Mouse (Mus musculus) kidney, embryonic 14.5 days (tissue): ENCODE results near the gene Tgm3. TPM values are rescaled to one million over a fixed set of nuclear protein-coding genes. Genes with fewer than 3 reads are reported as not detected.

ENCODE experiments used
- ATAC-seq: fragments of 200-750 bp; cut with Nextera tagmentation; 2 replicates; pipeline ENCODE4 v1.8.0; 2017; ENCODE audit warnings: moderate number of reproducible peaks, mild to moderate bottlenecking, moderate TSS enrichment, moderate library complexity; ENCODE audit not compliant: low FRiP score, low TSS enrichment
- H3K27ac ChIP-seq: fragments of 300-500 bp; sonication (generic); 2 replicates; pipeline ENCODE4 v1.5.1; 2014; ENCODE audit warnings: low read depth, mild to moderate bottlenecking, low read length, moderate library complexity, mixed read lengths
- H3K27me3 ChIP-seq: fragments of 300-500 bp; sonication (generic); 2 replicates; pipeline ENCODE4 v1.6.1; 2014; ENCODE audit warnings: mild to moderate bottlenecking, low read length; ENCODE audit not compliant: control insufficient read depth, insufficient read depth
- H3K36me3 ChIP-seq: fragments of 300-500 bp; sonication (generic); 2 replicates; pipeline ENCODE4 v1.6.1; 2014; ENCODE audit warnings: low read length, mixed read lengths; ENCODE audit not compliant: control insufficient read depth, insufficient read depth
- H3K4me1 ChIP-seq: fragments of 300-500 bp; sonication (generic); 2 replicates; pipeline ENCODE4 v1.6.1; 2014; ENCODE audit warnings: low read length, mixed read lengths; ENCODE audit not compliant: control insufficient read depth, insufficient read depth
- H3K4me2 ChIP-seq: fragments of 300-500 bp; sonication (generic); replicated peaks from 2 replicates; pipeline ENCODE4 v1.6.1; 2014; ENCODE audit warnings: low read depth, mild to moderate bottlenecking, low read length
- H3K4me3 ChIP-seq: fragments of 300-500 bp; sonication (generic); 2 replicates; pipeline ENCODE4 v1.5.1; 2014; ENCODE audit warnings: mild to moderate bottlenecking, low read length
- H3K9ac ChIP-seq: fragments of 300-500 bp; sonication (generic); 2 replicates; pipeline ENCODE4 v1.6.1; 2014; ENCODE audit warnings: low read depth, mild to moderate bottlenecking, low read length, moderate library complexity
- H3K9me3 ChIP-seq: fragments of 300-500 bp; sonication (generic); 2 replicates; pipeline ENCODE4 v1.6.1; 2016; ENCODE audit warnings: low read length; ENCODE audit not compliant: control insufficient read depth
- WGBS: fragments of 180-500 bp; shearing (Covaris S2); extraction: QIAGEN DNeasy Blood & Tissue Kit; methylation state at CpG from one replicate; pipeline ENCODE4 v1.1.7; 2014; 5-methylcytosine and 5-hydroxymethylcytosine counted together
- microRNA-seq: library from miRNA; unstranded; fragments of <30 nt; microRNA quantifications from one replicate; pipeline ENCODE4, GENCODE M21; 2016
- polyA plus RNA-seq: library from polyadenylated mRNA; unstranded; fragments of >200 nt; fragmentation: Nextera tagmentation; extraction: Ambion mirVana; gene quantifications from 2 replicates; pipeline ENCODE4 v1.2.1, GENCODE M21; 2014

The Tgm3 gene
- polyA plus RNA-seq, 1 experiment from 2014 or later: not detected

DNA sequence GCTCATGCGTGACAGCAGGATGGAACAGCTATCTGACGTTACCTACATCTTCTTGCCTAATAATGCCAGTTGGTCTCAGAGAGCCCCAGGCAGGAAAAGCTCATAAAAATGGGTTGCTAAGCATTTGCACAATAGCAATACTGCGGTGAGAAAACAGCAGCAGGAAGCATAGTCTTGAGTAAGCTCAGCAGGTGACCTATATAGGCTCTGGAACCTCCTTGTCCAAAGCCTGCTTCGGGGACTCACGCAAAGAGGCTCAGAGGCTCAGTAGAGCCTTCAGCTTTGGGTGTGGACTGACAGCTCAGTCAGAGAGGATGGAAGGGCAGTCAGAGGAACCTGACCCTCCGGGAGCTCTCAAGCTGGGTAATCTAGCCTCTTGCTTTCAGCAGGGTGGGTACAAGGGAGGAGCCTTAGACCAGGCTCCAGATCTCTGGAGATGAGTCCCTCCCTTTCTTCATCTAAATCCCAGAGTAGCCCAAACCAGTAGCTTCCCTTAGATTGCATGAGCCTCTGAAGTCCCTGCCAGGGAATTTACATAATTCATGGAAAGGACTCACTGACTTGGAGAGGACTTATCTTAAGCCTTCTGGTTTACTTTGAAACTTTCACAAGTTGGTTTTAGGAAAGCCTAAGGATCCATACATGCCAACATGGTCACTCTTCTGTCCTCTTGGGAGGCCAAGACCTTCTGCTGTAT is 28.2 kb downstream of the Tgm3 start:
- Histone ChIP-seq H3K27me3 (no peaks in the 10 kb centered on the region), H3K9ac (no peak overlapping the region), H3K36me3 (no peaks in the 10 kb centered on the region), H3K9me3 (no peaks in the 10 kb centered on the region), H3K4me2 (no peak overlapping the region), H3K27ac (no peak overlapping the region), H3K4me1 (no peaks in the 10 kb centered on the region), H3K4me3 (no peak overlapping the region)
- no peak for ATAC-seq
- WGBS: 74% methylated on average over 6 of the region's 6 CpGs

DNA sequence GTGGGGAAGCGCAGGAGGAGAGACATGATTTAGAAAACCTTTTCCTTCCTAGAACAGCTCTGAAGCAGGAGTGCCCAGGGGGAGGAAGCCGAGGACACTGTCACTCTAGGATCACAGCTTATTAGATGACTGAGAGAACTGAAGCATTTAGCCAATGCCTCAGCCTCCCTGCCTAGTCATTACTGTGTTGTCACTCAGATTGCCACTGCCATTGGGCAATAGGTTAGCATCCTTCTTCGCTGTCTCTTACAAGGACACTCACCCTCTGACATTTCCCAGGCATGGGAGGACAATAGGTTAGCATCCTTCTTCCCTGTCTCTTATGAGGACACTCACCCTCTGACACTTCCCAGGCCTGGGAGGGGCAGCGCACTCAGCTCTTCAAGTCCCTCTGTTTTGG is 31.7 kb downstream of the Tgm3 start:
- H3K9me3 ChIP-seq: no peaks in the 10 kb centered on the region
- no peaks in the 10 kb centered on the region for H3K27me3 ChIP-seq
- no peaks in the 10 kb centered on the region for H3K4me1 ChIP-seq
- H3K27ac ChIP-seq: no peak overlapping the region
- no peak overlapping the region for H3K9ac ChIP-seq
- WGBS: 81% methylated on average over 4 of the region's 4 CpGs
- H3K4me3 ChIP-seq: no peak overlapping the region
- H3K4me2 ChIP-seq: no peak overlapping the region
- ATAC-seq: no peak
- no peaks in the 10 kb centered on the region for H3K36me3 ChIP-seq

DNA sequence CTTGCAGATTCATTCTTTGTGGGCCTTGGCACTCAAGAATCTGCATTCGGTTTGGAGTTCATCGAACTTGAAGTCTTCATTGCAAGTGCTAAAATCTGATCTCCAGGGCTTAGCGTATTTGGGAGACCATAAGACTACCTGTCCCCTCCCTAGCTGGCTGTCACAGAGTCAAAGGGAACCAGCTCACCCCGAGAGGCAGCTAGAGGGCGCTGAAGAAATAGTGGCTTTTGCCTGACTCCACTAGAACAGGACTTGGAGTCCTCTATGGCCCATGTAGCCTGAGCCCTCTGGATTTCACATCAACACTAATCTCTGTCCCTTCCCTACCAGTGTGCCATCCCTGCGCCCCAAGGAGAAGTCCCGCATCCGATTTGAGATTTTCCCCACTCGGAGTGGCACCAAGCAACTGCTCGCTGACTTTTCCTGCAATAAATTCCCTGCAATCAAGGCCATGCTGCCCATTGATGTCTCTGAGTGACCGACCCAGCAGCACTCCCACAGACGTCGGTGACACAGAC is 35.8 kb downstream of the Tgm3 start:
- Histone ChIP-seq H3K27me3 (no peaks in the 10 kb centered on the region), H3K4me2 (no peak overlapping the region), H3K4me1 (no peaks in the 10 kb centered on the region), H3K9ac (no peak overlapping the region), H3K9me3 (no peaks in the 10 kb centered on the region), H3K27ac (no peak overlapping the region), H3K4me3 (no peak overlapping the region), H3K36me3 (no peaks in the 10 kb centered on the region)
- 66% methylated on average over 13 of the region's 13 CpGs for WGBS
- no peak for ATAC-seq

DNA sequence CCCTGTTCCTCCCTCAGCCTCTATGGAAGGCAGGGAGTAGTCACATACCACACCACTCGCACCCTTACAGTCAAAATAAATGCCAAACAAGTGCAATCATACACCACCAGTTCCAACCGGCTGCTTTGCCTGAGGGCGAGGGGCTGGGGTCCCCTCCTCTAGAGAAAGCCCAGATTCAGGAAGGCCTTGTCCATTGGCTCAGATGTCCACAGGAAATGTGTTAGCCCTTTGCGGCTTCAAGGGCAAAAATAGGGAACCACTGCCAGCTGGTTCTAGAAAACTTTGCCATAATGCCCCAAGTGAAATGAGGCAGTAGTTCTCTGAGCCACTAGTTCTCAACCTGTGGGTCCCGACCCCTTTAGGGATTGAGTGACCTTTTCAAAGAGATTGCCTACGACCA is 36.6 kb downstream of the Tgm3 start:
- Histone ChIP-seq H3K27me3 (no peaks in the 10 kb centered on the region), H3K36me3 (no peaks in the 10 kb centered on the region), H3K4me1 (no peaks in the 10 kb centered on the region), H3K4me2 (no peak overlapping the region), H3K9me3 (no peaks in the 10 kb centered on the region), H3K4me3 (no peak overlapping the region), H3K27ac (no peak overlapping the region), H3K9ac (no peak overlapping the region)
- WGBS: 73% methylated on average over 6 of the region's 6 CpGs
- no peak for ATAC-seq

DNA sequence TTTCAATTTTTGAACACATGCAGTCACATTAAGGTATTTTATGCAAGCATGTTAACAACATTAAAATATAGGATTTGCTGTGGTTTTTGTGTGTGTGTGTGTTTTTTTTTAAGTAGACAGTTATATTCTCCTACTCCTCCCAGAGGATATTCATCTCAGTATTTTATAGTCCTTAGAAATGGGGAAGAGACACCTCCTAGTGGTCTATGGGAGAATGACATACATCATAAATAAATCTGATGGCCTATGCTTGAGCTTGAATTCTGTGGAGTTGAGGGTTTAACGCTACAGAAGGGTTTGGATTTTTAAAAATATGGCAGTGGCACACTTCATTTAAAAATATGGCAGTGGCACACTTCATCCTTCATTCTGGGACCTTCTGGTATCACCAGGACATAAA is 46.0 kb downstream of the Tgm3 start:
- Histone ChIP-seq H3K27me3 (no peaks in the 10 kb centered on the region), H3K4me1 (no peaks in the 10 kb centered on the region), H3K4me3 (no peak overlapping the region), H3K36me3 (no peaks in the 10 kb centered on the region), H3K4me2 (no peak overlapping the region), H3K27ac (no peak overlapping the region), H3K9ac (no peak overlapping the region), H3K9me3 (no peaks in the 10 kb centered on the region)
- no peak for ATAC-seq
- 35% methylated on average over 1 of the region's 1 CpGs for WGBS

DNA sequence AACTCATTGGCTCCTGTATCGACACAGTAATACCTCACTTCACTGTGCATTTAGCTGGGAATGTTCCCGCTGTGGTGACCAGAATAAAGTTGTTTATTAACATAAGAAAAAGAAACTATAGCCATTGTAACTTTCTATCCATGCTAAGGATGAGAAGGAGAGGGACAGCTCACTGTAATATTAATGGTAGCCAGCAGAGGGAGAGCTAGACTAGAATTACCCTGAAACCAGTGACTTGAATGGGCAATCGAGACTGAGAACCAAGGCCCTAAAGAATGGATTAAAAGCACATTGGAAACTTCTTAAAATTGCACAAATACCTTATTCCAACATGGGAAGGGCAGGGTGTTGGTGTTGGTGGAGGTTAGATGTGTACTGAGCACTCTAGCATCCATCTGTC is 56.1 kb downstream of the Tgm3 start:
- 36% methylated on average over 3 of the region's 3 CpGs for WGBS

DNA sequence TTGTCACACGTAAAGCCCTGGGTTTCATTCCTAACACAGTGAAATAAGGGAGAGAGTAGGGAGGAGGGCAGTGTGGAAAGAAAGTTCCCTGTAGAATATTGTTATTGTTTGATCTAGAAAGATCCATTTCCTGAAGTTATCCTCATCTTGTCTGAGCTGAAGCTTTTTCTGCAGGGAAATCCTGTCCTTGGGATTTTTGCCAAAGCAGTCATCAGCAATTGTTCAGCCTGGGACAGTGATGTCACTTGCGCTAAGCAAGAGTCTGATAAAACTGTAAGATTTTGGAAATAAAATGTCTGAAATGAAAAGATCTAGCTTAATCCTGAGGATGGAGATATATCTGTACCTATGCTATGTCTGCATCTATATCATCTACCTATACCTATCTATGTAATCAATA is 58.2 kb downstream of the Tgm3 start:
- no peak overlapping the region for H3K27ac ChIP-seq
- no peak overlapping the region for H3K9ac ChIP-seq
- WGBS: 83% methylated on average over 2 of the region's 2 CpGs
- H3K4me3 ChIP-seq: no peak overlapping the region
- H3K9me3 ChIP-seq: no peaks in the 10 kb centered on the region
- no peak for ATAC-seq
- H3K27me3 ChIP-seq: no peaks in the 10 kb centered on the region
- no peaks in the 10 kb centered on the region for H3K36me3 ChIP-seq
- H3K4me2 ChIP-seq: no peak overlapping the region
- H3K4me1 ChIP-seq: no peaks in the 10 kb centered on the region

More for the DNA sequence above, 56.1 kb downstream of the Tgm3 start:
- Histone ChIP-seq H3K36me3 (no peaks in the 10 kb centered on the region), H3K4me1 (no peaks in the 10 kb centered on the region), H3K4me2 (no peak overlapping the region), H3K9ac (no peak overlapping the region), H3K27ac (no peak overlapping the region), H3K9me3 (no peaks in the 10 kb centered on the region), H3K27me3 (no peaks in the 10 kb centered on the region), H3K4me3 (no peak overlapping the region)
- ATAC-seq: no peak

Small RNA genes lying within 50 kb of the gene (microRNA-seq; reads per million reads assigned to microRNA genes)
- not detected for gene Mir6339

Other genes with a start within 250 kb of the Tgm3 start
- gene Stk35, start 211.8 kb upstream of the Tgm3 start, polyA plus RNA-seq: 8.7 and 16.4 TPM in 2 replicates
- gene Tgm6, start 100.1 kb downstream of the Tgm3 start, polyA plus RNA-seq: not detected in 2 replicates
- 753 and 776 TPM in 2 replicates for gene Snrpb, start 167.1 kb downstream of the Tgm3 start, polyA plus RNA-seq
- gene Tmc2, start 182.8 kb downstream of the Tgm3 start, polyA plus RNA-seq: not detected in 2 replicates